Mouse (Mus musculus) stomach, postnatal 0 days (tissue): ENCODE results near the gene Ntm. TPM values are rescaled to one million over a fixed set of nuclear protein-coding genes. Genes with fewer than 3 reads are reported as not detected.

Experiments
- ATAC-seq: fragments of 200-750 bp; cut with Nextera tagmentation; 2 replicates; pipeline ENCODE4 v1.8.0; 2017; ENCODE audit not compliant: low FRiP score, low TSS enrichment
- DNase-seq: peaks from one replicate; pipeline ENCODE4 v3.0.0-alpha.2; 2016; ENCODE audit warnings: low spot score
- H3K27ac ChIP-seq: fragments of 300-500 bp; sonication (generic); replicated peaks from 2 replicates; pipeline ENCODE4 v1.5.1; 2014; ENCODE audit warnings: mild to moderate bottlenecking, control low read depth
- H3K27me3 ChIP-seq: fragments of 300-500 bp; sonication (generic); 2 replicates; pipeline ENCODE4 v1.6.1; 2014; ENCODE audit warnings: low read length; ENCODE audit not compliant: control insufficient read depth, insufficient read depth
- H3K36me3 ChIP-seq: fragments of 300-500 bp; sonication (generic); 2 replicates; pipeline ENCODE4 v1.6.1; 2014; ENCODE audit warnings: low read length, mixed read lengths; ENCODE audit not compliant: control insufficient read depth, insufficient read depth
- H3K4me1 ChIP-seq: fragments of 300-500 bp; sonication (generic); replicated peaks from 2 replicates; pipeline ENCODE4 v1.6.1; 2014; ENCODE audit warnings: antibody characterized with exemption; ENCODE audit not compliant: control insufficient read depth, insufficient read depth
- H3K4me2 ChIP-seq: fragments of 300-500 bp; sonication (generic); replicated peaks from 2 replicates; pipeline ENCODE4 v1.6.1; 2014; ENCODE audit warnings: low read depth, mild to moderate bottlenecking, control low read depth, moderate library complexity
- H3K4me3 ChIP-seq: fragments of 300-500 bp; sonication (generic); 2 replicates; pipeline ENCODE4 v1.5.1; 2014; ENCODE audit warnings: low read depth, low read length, control low read depth
- H3K9ac ChIP-seq: fragments of 300-500 bp; sonication (generic); 2 replicates; pipeline ENCODE4 v1.6.1; 2014; ENCODE audit warnings: mild to moderate bottlenecking, low read length, control low read depth, mixed read lengths
- H3K9me3 ChIP-seq: fragments of 300-500 bp; sonication (generic); 2 replicates; pipeline ENCODE4 v1.6.1; 2016; ENCODE audit warnings: low read length; ENCODE audit not compliant: control insufficient read depth
- CTCF ChIP-seq: IDR thresholded peaks from 2 replicates; pipeline ENCODE4 v1.5.1; 2016; ENCODE audit warnings: antibody characterized with exemption, low read depth, mild to moderate bottlenecking, moderate library complexity
- EP300 ChIP-seq: optimal IDR thresholded peaks from 2 replicates; pipeline ENCODE3; 2016; ENCODE audit warnings: antibody characterized with exemption
- WGBS: fragments of 180-500 bp; shearing (Covaris S2); extraction: QIAGEN DNeasy Blood & Tissue Kit; methylation state at CpG from one replicate; pipeline ENCODE4 v1.1.7; 2014; 5-methylcytosine and 5-hydroxymethylcytosine counted together
- polyA plus RNA-seq: library from polyadenylated mRNA; unstranded; fragments of >200 nt; fragmentation: Nextera tagmentation; extraction: Ambion mirVana; gene quantifications from 2 replicates; pipeline ENCODE4 v1.2.1, GENCODE M21; 2015

Gene Ntm
- polyA plus RNA-seq, 1 experiment from 2014 or later = 5.9 TPM

DNA sequence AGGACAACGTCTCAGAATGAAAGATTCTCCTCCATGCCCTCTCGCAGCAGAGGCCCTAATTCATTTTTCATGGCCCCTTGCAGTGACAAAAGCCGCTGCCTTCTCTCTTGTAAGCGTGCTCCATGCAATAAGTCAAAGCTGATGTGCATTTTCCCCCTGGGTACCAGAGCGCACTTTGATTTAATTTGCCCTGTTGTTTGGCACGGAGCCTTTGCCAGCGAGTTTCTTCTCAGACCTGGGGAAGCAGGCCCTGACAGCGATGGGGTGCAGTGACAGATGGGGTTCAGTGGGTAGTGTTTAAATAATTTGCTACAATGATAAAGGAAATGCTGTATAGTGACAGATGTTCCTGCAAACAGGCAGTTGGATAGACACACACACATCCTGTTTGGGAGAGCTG is 904.1 kb downstream of the Ntm start:
- Histone ChIP-seq H3K27ac (no peak overlapping the region), H3K36me3 (no peaks in the 10 kb centered on the region), H3K4me2 (no peak overlapping the region), H3K4me1 (no peaks in the 10 kb centered on the region), H3K9ac (no peak overlapping the region), H3K27me3 (no peaks in the 10 kb centered on the region), H3K9me3 (no peaks in the 10 kb centered on the region), H3K4me3 (no peak overlapping the region)
- ATAC-seq (no peak), DNase-seq (no peak)
- 66% methylated on average over 8 of the region's 8 CpGs for WGBS
- no peak for TF ChIP-seq EP300
- TF ChIP-seq CTCF = no peak

DNA sequence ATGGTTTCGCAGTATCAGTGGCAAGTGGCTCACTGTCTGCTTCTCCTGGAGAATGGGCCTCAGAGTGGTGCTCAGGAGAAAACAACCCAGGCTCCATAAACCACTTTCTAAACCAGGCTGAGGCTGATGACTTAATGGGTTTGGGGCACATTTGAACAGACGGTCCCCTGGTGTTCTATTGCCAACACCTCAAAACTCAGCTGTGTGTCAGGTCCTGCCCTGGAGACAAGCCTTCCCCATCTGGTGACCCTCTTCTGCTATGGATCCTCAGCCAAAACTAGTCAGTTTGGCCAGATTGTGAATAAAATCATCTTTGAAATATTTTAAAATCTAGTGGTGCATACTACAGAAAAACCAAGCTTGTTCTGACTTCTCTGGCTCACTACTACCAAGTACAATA is 907.3 kb downstream of the Ntm start:
- no peak for DNase-seq
- no peaks in the 10 kb centered on the region for H3K27me3 ChIP-seq
- H3K27ac ChIP-seq = no peak overlapping the region
- no peaks in the 10 kb centered on the region for H3K36me3 ChIP-seq
- no peak for ATAC-seq
- no peak overlapping the region for H3K4me3 ChIP-seq
- H3K4me1 ChIP-seq = no peaks in the 10 kb centered on the region
- TF ChIP-seq CTCF = no peak
- TF ChIP-seq EP300 = no peak
- H3K9ac ChIP-seq = no peak overlapping the region
- WGBS = 87% methylated on average over 2 of the region's 2 CpGs
- no peaks in the 10 kb centered on the region for H3K9me3 ChIP-seq
- H3K4me2 ChIP-seq = no peak overlapping the region

DNA sequence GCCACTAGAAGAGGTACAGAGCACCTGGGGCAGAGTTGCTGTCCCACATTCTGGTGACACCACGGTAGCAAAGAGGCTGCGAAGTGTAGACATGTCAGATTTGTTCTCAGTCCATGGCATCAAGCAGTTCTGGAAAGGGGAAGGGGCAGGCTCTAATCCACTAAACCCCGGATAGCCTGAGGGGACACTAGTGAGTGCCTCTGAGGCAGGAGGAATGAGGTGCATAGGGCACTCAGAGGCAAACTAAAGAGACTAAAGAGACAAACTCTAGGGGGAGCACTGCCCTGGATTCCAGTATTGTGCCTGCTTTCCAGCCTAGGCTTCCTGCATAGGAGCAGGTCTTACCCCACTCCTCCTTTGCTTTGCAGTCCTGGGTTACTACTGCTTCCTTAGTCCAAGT is 926.5 kb downstream of the Ntm start:
- no peak overlapping the region for H3K9ac ChIP-seq
- no peak overlapping the region for H3K27ac ChIP-seq
- H3K4me2 ChIP-seq = no peak overlapping the region
- H3K9me3 ChIP-seq = no peaks in the 10 kb centered on the region
- no peaks in the 10 kb centered on the region for H3K27me3 ChIP-seq
- H3K36me3 ChIP-seq = no peaks in the 10 kb centered on the region
- 39% methylated on average over 3 of the region's 3 CpGs for WGBS
- H3K4me1 ChIP-seq = no peaks in the 10 kb centered on the region
- DNase-seq = no peak
- TF ChIP-seq EP300 = no peak
- TF ChIP-seq CTCF = peak; percentile 23; the same call in 1 of the 2 replicates
- ATAC-seq = no peak
- H3K4me3 ChIP-seq = no peak overlapping the region

DNA sequence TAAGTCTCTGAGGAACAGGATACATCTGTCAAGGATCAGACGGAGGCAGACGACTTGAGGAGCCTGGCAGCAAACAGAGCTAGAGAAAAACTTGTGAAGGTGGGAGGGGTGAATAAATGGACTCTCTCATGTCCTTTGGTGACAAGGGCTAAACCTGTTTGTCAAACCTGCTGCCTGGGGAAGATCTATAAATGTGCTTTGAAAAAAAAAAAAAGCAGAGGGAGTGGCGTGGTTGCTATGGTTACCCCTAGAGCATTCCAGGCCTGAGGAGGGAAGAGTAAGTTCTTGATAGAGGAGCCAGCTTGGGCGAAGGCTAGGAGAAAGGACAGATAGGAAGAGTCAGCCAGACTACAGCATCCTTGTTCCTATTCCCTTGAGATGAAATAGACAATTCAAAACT is 926.9 kb downstream of the Ntm start:
- no peak overlapping the region for H3K27ac ChIP-seq
- H3K4me1 ChIP-seq = no peaks in the 10 kb centered on the region
- no peaks in the 10 kb centered on the region for H3K36me3 ChIP-seq
- TF ChIP-seq CTCF = no peak
- TF ChIP-seq EP300 = no peak
- H3K4me3 ChIP-seq = no peak overlapping the region
- DNase-seq = no peak
- no peaks in the 10 kb centered on the region for H3K27me3 ChIP-seq
- WGBS = 13% methylated on average over 4 of the region's 4 CpGs
- H3K9ac ChIP-seq = no peak overlapping the region
- no peak for ATAC-seq
- H3K4me2 ChIP-seq = no peak overlapping the region
- H3K9me3 ChIP-seq = no peaks in the 10 kb centered on the region

DNA sequence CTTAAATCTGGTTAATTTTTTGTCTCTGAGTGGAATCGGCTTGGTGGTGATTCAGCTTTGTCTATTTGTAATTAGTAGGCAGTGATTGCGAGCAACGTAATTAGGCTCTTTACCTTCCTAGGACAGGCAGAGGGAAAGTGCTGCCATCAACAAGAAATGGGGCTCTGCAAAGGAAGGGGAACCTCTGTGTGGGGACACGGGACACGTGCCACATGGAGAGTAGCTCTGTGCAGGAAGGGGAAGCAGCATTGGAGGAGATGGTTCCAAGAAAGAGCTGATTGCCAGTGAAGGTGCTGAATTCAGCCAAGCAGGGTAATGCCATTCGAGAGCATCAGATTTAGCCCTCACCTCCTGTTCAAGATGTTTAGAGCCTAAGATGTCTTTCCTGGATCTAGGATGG is 936.5 kb downstream of the Ntm start:
- no peaks in the 10 kb centered on the region for H3K36me3 ChIP-seq
- no peak for TF ChIP-seq EP300
- no peak for TF ChIP-seq CTCF
- 86% methylated on average over 6 of the region's 6 CpGs for WGBS
- no peaks in the 10 kb centered on the region for H3K4me1 ChIP-seq
- no peak overlapping the region for H3K9ac ChIP-seq
- DNase-seq = no peak
- H3K9me3 ChIP-seq = no peaks in the 10 kb centered on the region
- no peak for ATAC-seq
- no peak overlapping the region for H3K4me2 ChIP-seq
- H3K27ac ChIP-seq = no peak overlapping the region
- H3K4me3 ChIP-seq = no peak overlapping the region
- no peaks in the 10 kb centered on the region for H3K27me3 ChIP-seq

DNA sequence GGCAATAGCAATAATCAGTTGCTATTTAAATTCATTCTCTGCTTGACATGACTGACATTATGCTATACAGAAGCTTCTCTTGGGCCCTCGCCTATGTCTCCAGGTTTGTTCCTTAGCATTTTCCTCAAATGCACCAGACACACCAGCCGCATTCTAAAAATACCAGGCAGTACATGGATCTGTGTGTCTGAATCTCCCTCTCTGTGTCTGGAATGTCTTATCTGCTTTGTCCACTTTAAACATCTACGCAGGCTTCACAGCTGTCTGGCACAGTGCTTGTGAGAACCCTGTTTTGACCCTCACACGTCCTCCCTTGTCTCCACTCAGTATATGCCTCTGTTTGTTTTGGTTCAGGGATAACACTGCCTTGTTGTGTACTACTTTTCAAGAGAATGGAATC is 937.3 kb downstream of the Ntm start:
- no peak overlapping the region for H3K27ac ChIP-seq
- no peak overlapping the region for H3K9ac ChIP-seq
- H3K9me3 ChIP-seq = no peaks in the 10 kb centered on the region
- no peak overlapping the region for H3K4me3 ChIP-seq
- DNase-seq (no peak), ATAC-seq (no peak)
- WGBS = 45% methylated on average over 4 of the region's 4 CpGs
- no peaks in the 10 kb centered on the region for H3K36me3 ChIP-seq
- H3K4me1 ChIP-seq = no peaks in the 10 kb centered on the region
- no peak overlapping the region for H3K4me2 ChIP-seq
- H3K27me3 ChIP-seq = no peaks in the 10 kb centered on the region
- TF ChIP-seq CTCF (no peak), EP300 (no peak)
